Comparison of ENCODE assay signal across 1 mouse cellular context in the genomic region with DNA sequence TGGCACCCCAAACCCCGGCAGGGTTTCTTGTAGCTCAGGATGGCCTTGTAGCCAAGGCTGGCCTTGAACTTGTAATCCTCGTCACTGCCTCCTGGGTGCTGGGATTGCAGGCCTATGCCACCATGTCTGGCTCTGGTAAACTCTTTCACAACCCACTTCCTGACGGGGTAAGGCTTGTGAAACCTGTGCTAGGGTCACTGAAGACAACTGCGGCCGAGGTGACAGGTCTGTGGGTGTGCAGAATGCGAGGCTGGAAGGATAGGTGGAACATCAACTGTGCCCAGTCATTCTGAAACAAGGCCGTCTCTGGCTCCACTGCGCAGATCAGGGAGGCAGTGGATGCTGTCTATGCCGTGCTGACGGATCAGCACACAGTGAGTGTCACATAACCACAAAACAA.
TF ChIP-seq lines count a peak whose summit lies in the region.

No protein-coding gene starts in this region.

TF ChIP-seq in CH12.LX, 34 proteins besides CTCF, POLR2A, EP300 and RAD21 (continued from another document):
- TF ChIP-seq CHD2 (IDR thresholded peaks at IDR 0.05; ENCODE audit: low read length) (no peak), USF1 (IDR thresholded peaks at IDR 0.05; ENCODE audit: low read depth, low read length) (no peak), BHLHE40 (IDR thresholded peaks at IDR 0.05; ENCODE audit: low read depth, low read length) (peak; percentile 76), SMC3 (IDR thresholded peaks at IDR 0.05; ENCODE audit: low read depth, low read length) (peak; percentile 46), TCF12 (IDR thresholded peaks at IDR 0.05; ENCODE audit: low read depth, low read length) (peak; percentile 59; the same call in 1 of the 2 replicates), USF2 (conservative IDR thresholded peaks at IDR 0.05; ENCODE audit: low read depth, low read length) (no peak), RCOR1 (conservative IDR thresholded peaks at IDR 0.05; ENCODE audit: low read depth, low read length) (peak; percentile 65; the same call in 1 of the 2 replicates), MEF2A (IDR thresholded peaks at IDR 0.05; ENCODE audit: borderline replicate concordance, low read depth, low read length) (no peak), HCFC1 (IDR thresholded peaks at IDR 0.05; ENCODE audit: low read depth, low read length) (no peak), UBTF (IDR thresholded peaks at IDR 0.05; ENCODE audit: low read depth, low read length) (no peak), NELFE (IDR thresholded peaks at IDR 0.05; ENCODE audit: low read depth, low read length) (no peak), E2F4 (IDR thresholded peaks at IDR 0.05; ENCODE audit: insufficient replicate concordance, low read depth, low read length) (no peak), KAT2A (IDR thresholded peaks at IDR 0.05; ENCODE audit: insufficient replicate concordance, low read length) (no peak), GABPA (IDR thresholded peaks at IDR 0.05; ENCODE audit: insufficient replicate concordance, low read depth, low read length) (no peak), SIN3A (IDR thresholded peaks at IDR 0.05; ENCODE audit: low read length) (peak; percentile 87), MAZ (IDR thresholded peaks at IDR 0.05; ENCODE audit: low read depth, low read length) (no peak), JUND (conservative IDR thresholded peaks at IDR 0.05; ENCODE audit: low read depth, low read length) (peak; percentile 92), ZMIZ1 (IDR thresholded peaks at IDR 0.05; ENCODE audit: low read depth, low read length) (no peak), IRF4 (IDR thresholded peaks at IDR 0.05; ENCODE audit: low read depth, low read length) (peak; percentile 95), ELF1 (IDR thresholded peaks at IDR 0.05; ENCODE audit: low read depth, low read length) (no peak), ZNF384 (IDR thresholded peaks at IDR 0.05; ENCODE audit: low read depth, low read length) (no peak), POLR2AphosphoS2 (IDR thresholded peaks at IDR 0.05; ENCODE audit: low read depth, low read length) (no peak), NRF1 (IDR thresholded peaks at IDR 0.05; ENCODE audit: low read depth, low read length) (peak; percentile 67), PAX5 (IDR thresholded peaks at IDR 0.05; ENCODE audit: low read length) (no peak), MYC (IDR thresholded peaks at IDR 0.05; ENCODE audit: low read depth, low read length) (peak; percentile 73), MAX (IDR thresholded peaks at IDR 0.05; ENCODE audit: low read length) (0 out of 2 replicates have a peak, but pooled peaks have one; percentile 32), ETS1 (conservative IDR thresholded peaks at IDR 0.05; ENCODE audit: low read depth, low read length) (peak; percentile 62), JUN (IDR thresholded peaks at IDR 0.05; ENCODE audit: insufficient read depth, low read depth, low read length) (peak; percentile 58), MXI1 (IDR thresholded peaks at IDR 0.05; ENCODE audit: low read depth, low read length) (peak; percentile 68; the same call in 1 of the 2 replicates)
